Mouse (Mus musculus): Measurements from ENCODE around the gene Aunip.

- TF ChIP-seq CTCF (IDR thresholded peaks at IDR 0.05; ENCODE audit: low read depth): no peak
- 0 out of 2 replicates have a peak, but pooled peaks have one; percentile 37 for TF ChIP-seq EP300 (IDR thresholded peaks at IDR 0.05; ENCODE audit: low read depth)
Measured at GRCm38 (mm10) chr4:134534932-134535786, 24.4 kb downstream of the Aunip start, which contains the start of gene Mtfr1l.
